Mouse (Mus musculus): ENCODE data around the gene Arid1b. TPM values are rescaled to one million over a fixed set of nuclear protein-coding genes. Genes with fewer than 3 reads are reported as not detected.
"Not testable (repeated sequence)": the region's sequence is repeated elsewhere in the genome, so short reads cannot be mapped to it uniquely, and the experiment has no call there.

The Arid1b gene
- polyA plus RNA-seq, 1 experiment from 2014 or later = 14.8 TPM

GRCm38 (mm10) chr17:5082274-5082673, 88.1 kb downstream of the Arid1b start:
- WGBS = 86% methylated on average over 8 of the region's 8 CpGs
- no peak overlapping the region for H3K4me2 ChIP-seq (ENCODE audit: low read depth, severe bottlenecking)
- no peaks in the 10 kb centered on the region for H3K9me3 ChIP-seq (ENCODE audit: control insufficient read depth, low read length)
- DNase-seq (ENCODE audit: low spot score) = no peak
- no peak overlapping the region for H3K4me3 ChIP-seq (ENCODE audit: low read depth, low read length)
- H3K36me3 ChIP-seq (ENCODE audit: control insufficient read depth, insufficient read depth, low read length) = no peaks in the 10 kb centered on the region
- no peak overlapping the region for H3K27ac ChIP-seq (replicated peaks; ENCODE audit: low read depth, low read length)
- no peak overlapping the region for H3K9ac ChIP-seq (ENCODE audit: low read length)
- H3K4me1 ChIP-seq (ENCODE audit: control insufficient read depth, insufficient read depth, low read length) = peaks cover 13% of the 10 kb centered on the region; the same call in 1 of the 2 replicates
- no peak for ATAC-seq (ENCODE audit: insufficient number of reproducible peaks, low FRiP score, low TSS enrichment, low read depth)
- no peaks in the 10 kb centered on the region for H3K27me3 ChIP-seq (ENCODE audit: control insufficient read depth, insufficient read depth, low read length)

GRCm38 (mm10) chr17:5083497-5083896, 89.4 kb downstream of the Arid1b start:
- H3K27me3 ChIP-seq (ENCODE audit: control insufficient read depth, insufficient read depth, low read length) = no peaks in the 10 kb centered on the region
- H3K36me3 ChIP-seq (ENCODE audit: control insufficient read depth, insufficient read depth, low read length) = no peaks in the 10 kb centered on the region
- DNase-seq (ENCODE audit: low spot score) (no peak), ATAC-seq (ENCODE audit: insufficient number of reproducible peaks, low FRiP score, low TSS enrichment, low read depth) (no peak)
- no peak overlapping the region for H3K9ac ChIP-seq (ENCODE audit: low read length)
- no peak overlapping the region for H3K4me3 ChIP-seq (ENCODE audit: low read depth, low read length)
- H3K27ac ChIP-seq (replicated peaks; ENCODE audit: low read depth, low read length) = no peak overlapping the region
- whole genome bisulfite sequencing = 91% methylated on average over 3 of the region's 3 CpGs
- H3K4me2 ChIP-seq (ENCODE audit: low read depth, severe bottlenecking) = no peak overlapping the region
- H3K9me3 ChIP-seq (ENCODE audit: control insufficient read depth, low read length) = no peaks in the 10 kb centered on the region
- H3K4me1 ChIP-seq (ENCODE audit: control insufficient read depth, insufficient read depth, low read length) = peaks cover 13% of the 10 kb centered on the region; the same call in 1 of the 2 replicates

- no peak overlapping the region for H3K4me2 ChIP-seq (ENCODE audit: low read depth, severe bottlenecking)
- no peaks in the 10 kb centered on the region for H3K9me3 ChIP-seq (ENCODE audit: control insufficient read depth, low read length)
- H3K4me1 ChIP-seq (ENCODE audit: control insufficient read depth, insufficient read depth, low read length) = peaks cover 13% of the 10 kb centered on the region; the same call in 1 of the 2 replicates
- DNase-seq (ENCODE audit: low spot score) = no peak
- WGBS = 55% methylated on average over 8 of the region's 8 CpGs
- ATAC-seq (ENCODE audit: insufficient number of reproducible peaks, low FRiP score, low TSS enrichment, low read depth) = no peak
- no peak overlapping the region for H3K27ac ChIP-seq (replicated peaks; ENCODE audit: low read depth, low read length)
- H3K4me3 ChIP-seq (ENCODE audit: low read depth, low read length) = no peak overlapping the region
- no peaks in the 10 kb centered on the region for H3K36me3 ChIP-seq (ENCODE audit: control insufficient read depth, insufficient read depth, low read length)
- H3K27me3 ChIP-seq (ENCODE audit: control insufficient read depth, insufficient read depth, low read length) = no peaks in the 10 kb centered on the region
- no peak overlapping the region for H3K9ac ChIP-seq (ENCODE audit: low read length)
Measured at GRCm38 (mm10) chr17:5084139-5084538, 90.0 kb downstream of the Arid1b start.

GRCm38 (mm10) chr17:5085004-5085403, 90.9 kb downstream of the Arid1b start:
- Histone ChIP-seq H3K27ac (replicated peaks; ENCODE audit: low read depth, low read length) (no peak overlapping the region), H3K27me3 (ENCODE audit: control insufficient read depth, insufficient read depth, low read length) (no peaks in the 10 kb centered on the region), H3K4me2 (ENCODE audit: low read depth, severe bottlenecking) (no peak overlapping the region), H3K4me3 (ENCODE audit: low read depth, low read length) (no peak overlapping the region), H3K9me3 (ENCODE audit: control insufficient read depth, low read length) (no peaks in the 10 kb centered on the region), H3K36me3 (ENCODE audit: control insufficient read depth, insufficient read depth, low read length) (no peaks in the 10 kb centered on the region), H3K4me1 (ENCODE audit: control insufficient read depth, insufficient read depth, low read length) (peaks cover 20% of the 10 kb centered on the region), H3K9ac (ENCODE audit: low read length) (no peak overlapping the region)
- WGBS = 75% methylated on average over 6 of the region's 6 CpGs
- ATAC-seq (ENCODE audit: insufficient number of reproducible peaks, low FRiP score, low TSS enrichment, low read depth) (no peak), DNase-seq (ENCODE audit: low spot score) (no peak)

- Histone ChIP-seq H3K4me1 (ENCODE audit: control insufficient read depth, insufficient read depth, low read length) (peaks cover 21% of the 10 kb centered on the region), H3K9me3 (ENCODE audit: control insufficient read depth, low read length) (no peaks in the 10 kb centered on the region), H3K4me3 (ENCODE audit: low read depth, low read length) (no peak overlapping the region), H3K4me2 (ENCODE audit: low read depth, severe bottlenecking) (no peak overlapping the region), H3K27me3 (ENCODE audit: control insufficient read depth, insufficient read depth, low read length) (no peaks in the 10 kb centered on the region), H3K9ac (ENCODE audit: low read length) (no peak overlapping the region), H3K27ac (replicated peaks; ENCODE audit: low read depth, low read length) (no peak overlapping the region), H3K36me3 (ENCODE audit: control insufficient read depth, insufficient read depth, low read length) (no peaks in the 10 kb centered on the region)
- DNase-seq (ENCODE audit: low spot score) (no peak), ATAC-seq (ENCODE audit: insufficient number of reproducible peaks, low FRiP score, low TSS enrichment, low read depth) (no peak)
- WGBS = 49% methylated on average over 5 of the region's 5 CpGs
Measured at GRCm38 (mm10) chr17:5085942-5086341, 91.8 kb downstream of the Arid1b start.

GRCm38 (mm10) chr17:5088241-5088640, 94.1 kb downstream of the Arid1b start:
- WGBS = 64% methylated on average over 2 of the region's 2 CpGs
- not testable (repeated sequence) for H3K4me3 ChIP-seq (ENCODE audit: low read depth, low read length); DNase-seq (ENCODE audit: low spot score); H3K27me3 ChIP-seq (ENCODE audit: control insufficient read depth, insufficient read depth, low read length); H3K27ac ChIP-seq (replicated peaks; ENCODE audit: low read depth, low read length); H3K9ac ChIP-seq (ENCODE audit: low read length); H3K36me3 ChIP-seq (ENCODE audit: control insufficient read depth, insufficient read depth, low read length); ATAC-seq (ENCODE audit: insufficient number of reproducible peaks, low FRiP score, low TSS enrichment, low read depth); H3K4me2 ChIP-seq (ENCODE audit: low read depth, severe bottlenecking); H3K9me3 ChIP-seq (ENCODE audit: control insufficient read depth, low read length)
- peaks cover 27% of the 10 kb centered on the region for H3K4me1 ChIP-seq (ENCODE audit: control insufficient read depth, insufficient read depth, low read length)

- Histone ChIP-seq H3K4me3 (ENCODE audit: low read depth, low read length) (no peak overlapping the region), H3K4me2 (ENCODE audit: low read depth, severe bottlenecking) (no peak overlapping the region), H3K36me3 (ENCODE audit: control insufficient read depth, insufficient read depth, low read length) (no peaks in the 10 kb centered on the region), H3K9me3 (ENCODE audit: control insufficient read depth, low read length) (no peaks in the 10 kb centered on the region), H3K4me1 (ENCODE audit: control insufficient read depth, insufficient read depth, low read length) (peaks cover 27% of the 10 kb centered on the region), H3K27ac (replicated peaks; ENCODE audit: low read depth, low read length) (no peak overlapping the region), H3K27me3 (ENCODE audit: control insufficient read depth, insufficient read depth, low read length) (no peaks in the 10 kb centered on the region), H3K9ac (ENCODE audit: low read length) (no peak overlapping the region)
- WGBS = 64% methylated on average over 5 of the region's 5 CpGs
- DNase-seq (ENCODE audit: low spot score) (no peak), ATAC-seq (ENCODE audit: insufficient number of reproducible peaks, low FRiP score, low TSS enrichment, low read depth) (no peak)
Measured at GRCm38 (mm10) chr17:5088822-5089221, 94.7 kb downstream of the Arid1b start.

- peak; percentile 56 for DNase-seq (ENCODE audit: low spot score)
- Histone ChIP-seq H3K4me1 (ENCODE audit: control insufficient read depth, insufficient read depth, low read length) (peaks cover 22% of the 10 kb centered on the region), H3K4me3 (ENCODE audit: low read depth, low read length) (no peak overlapping the region), H3K36me3 (ENCODE audit: control insufficient read depth, insufficient read depth, low read length) (no peaks in the 10 kb centered on the region), H3K4me2 (ENCODE audit: low read depth, severe bottlenecking) (0 out of 2 replicates have a peak overlapping the region, but pooled peaks have one; percentile 2), H3K9ac (ENCODE audit: low read length) (no peak overlapping the region), H3K27ac (replicated peaks; ENCODE audit: low read depth, low read length) (no peak overlapping the region), H3K27me3 (ENCODE audit: control insufficient read depth, insufficient read depth, low read length) (no peaks in the 10 kb centered on the region), H3K9me3 (ENCODE audit: control insufficient read depth, low read length) (no peaks in the 10 kb centered on the region)
- peak; percentile 44; the same call in 1 of the 2 replicates for ATAC-seq (ENCODE audit: insufficient number of reproducible peaks, low FRiP score, low TSS enrichment, low read depth)
- 8% methylated on average over 12 of the region's 12 CpGs for WGBS
Measured at GRCm38 (mm10) chr17:5089541-5089940, 95.4 kb downstream of the Arid1b start.

GRCm38 (mm10) chr17:5091490-5091889, 97.4 kb downstream of the Arid1b start:
- Histone ChIP-seq H3K4me2 (ENCODE audit: low read depth, severe bottlenecking) (no peak overlapping the region), H3K27me3 (ENCODE audit: control insufficient read depth, insufficient read depth, low read length) (no peaks in the 10 kb centered on the region), H3K9ac (ENCODE audit: low read length) (no peak overlapping the region), H3K36me3 (ENCODE audit: control insufficient read depth, insufficient read depth, low read length) (no peaks in the 10 kb centered on the region), H3K4me1 (ENCODE audit: control insufficient read depth, insufficient read depth, low read length) (peaks cover 14% of the 10 kb centered on the region), H3K4me3 (ENCODE audit: low read depth, low read length) (no peak overlapping the region), H3K27ac (replicated peaks; ENCODE audit: low read depth, low read length) (no peak overlapping the region), H3K9me3 (ENCODE audit: control insufficient read depth, low read length) (no peaks in the 10 kb centered on the region)
- ATAC-seq (ENCODE audit: insufficient number of reproducible peaks, low FRiP score, low TSS enrichment, low read depth) = no peak
- 84% methylated on average over 16 of the region's 16 CpGs for WGBS
- peak; percentile 21 for DNase-seq (ENCODE audit: low spot score)
